Mouse (Mus musculus): ENCODE results near the gene Triml1.

Gene Triml1

GRCm38 (mm10) chr8:43141386-43141785, at the start of gene Triml1:
TSS of gene Triml1 (minus strand) at chr8:43141486.
- no peak for DNase-seq (ENCODE audit: low read depth, low spot score)

GRCm38 (mm10) chr8:43182281-43182680, 41.0 kb upstream of the Triml1 start:
- DNase-seq (ENCODE audit: low read depth, low spot score), result no peak

- no peak for DNase-seq (ENCODE audit: low read depth, low spot score)
These were observed 38.9 kb upstream of the Triml1 start, which contains the start of gene Triml2 for GRCm38 (mm10) chr8:43180054-43180690. TSS of gene Triml2 (plus strand) at chr8:43180541.

- no peak for DNase-seq (ENCODE audit: low read depth, low spot score)
These were observed 37.9 kb upstream of the Triml1 start for GRCm38 (mm10) chr8:43179189-43179588.

DNA sequence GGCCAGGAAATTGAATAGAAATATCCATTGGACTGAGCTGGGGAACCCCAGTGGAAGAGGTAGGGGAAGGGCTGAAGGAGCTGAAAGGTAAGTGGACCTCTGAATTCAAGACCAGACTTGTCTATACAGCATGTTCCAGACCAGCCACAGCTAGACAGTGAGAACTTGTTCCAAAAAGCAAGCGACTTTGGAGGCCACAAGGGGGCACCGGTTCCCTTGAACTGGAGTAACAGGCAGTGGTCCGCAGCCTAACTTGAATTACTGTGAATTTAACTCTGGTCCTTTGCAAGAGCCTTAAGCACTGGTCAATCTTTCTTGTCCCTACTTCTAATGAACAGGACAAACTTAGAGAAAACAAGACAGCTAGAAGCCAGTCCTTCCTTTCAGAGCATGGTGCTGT, 37.0 kb upstream of the Triml1 start:
- no peak for DNase-seq (ENCODE audit: low read depth, low spot score)

DNA sequence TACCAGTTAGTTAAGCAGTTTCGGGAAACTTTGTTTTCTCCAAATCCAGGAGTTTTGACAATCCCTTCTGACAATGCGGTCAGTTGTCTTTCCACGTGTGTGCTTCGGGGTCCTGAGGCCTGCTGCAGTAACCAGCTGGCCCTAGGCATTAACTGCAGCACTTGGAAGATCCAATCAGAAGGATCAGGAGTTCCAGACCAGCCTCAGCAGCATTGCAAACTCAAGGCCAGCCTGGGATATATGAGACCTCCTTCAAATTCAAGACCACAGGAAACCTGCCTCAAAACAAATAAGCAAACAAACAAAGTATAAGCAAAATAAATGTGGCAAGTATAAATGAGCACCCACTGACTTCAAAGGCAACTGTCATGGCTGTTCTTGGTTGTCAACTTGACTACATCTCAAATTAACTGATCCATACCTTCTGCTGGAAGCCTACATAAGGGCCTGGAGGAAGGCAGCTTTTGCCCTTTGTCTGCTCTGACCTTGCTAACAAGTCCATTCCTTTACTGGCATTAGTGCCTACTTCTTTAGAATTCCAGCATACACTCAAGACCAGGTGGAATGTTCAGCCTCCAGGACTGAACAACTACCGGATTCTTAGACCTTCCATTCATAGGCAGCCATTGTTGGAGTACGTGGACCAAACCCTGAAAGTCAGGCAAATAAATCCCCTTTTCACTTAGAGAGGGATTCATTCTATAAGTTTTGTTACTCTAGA, 35.6 kb upstream of the Triml1 start:
- DNase-seq (ENCODE audit: low read depth, low spot score), result no peak

- DNase-seq (ENCODE audit: low read depth, low spot score), result no peak
These were observed 28.0 kb upstream of the Triml1 start for GRCm38 (mm10) chr8:43169249-43169755.

DNA sequence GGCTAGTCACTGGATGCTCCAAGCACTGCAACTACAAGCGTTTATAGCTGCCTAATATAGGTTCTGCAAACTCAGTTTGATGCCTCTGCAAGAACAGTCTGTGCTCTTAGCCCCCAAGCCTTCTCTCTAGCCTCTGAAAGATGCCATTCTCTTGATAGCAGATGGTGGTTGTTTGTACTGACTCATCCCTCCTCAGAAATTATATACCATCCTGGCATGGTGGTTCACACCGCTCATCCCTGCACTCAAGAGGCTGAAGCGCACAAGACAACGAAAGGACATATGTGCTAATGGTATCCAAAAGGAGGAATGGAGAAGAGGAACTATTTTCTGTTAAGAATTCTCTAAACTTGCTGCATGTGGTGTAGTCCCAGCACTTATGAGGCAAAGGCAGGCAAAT, 26.8 kb upstream of the Triml1 start:
- DNase-seq (ENCODE audit: low read depth, low spot score), result no peak

GRCm38 (mm10) chr8:43164453-43164852, 23.2 kb upstream of the Triml1 start:
- DNase-seq (ENCODE audit: low read depth, low spot score), result no peak

- no peak for DNase-seq (ENCODE audit: low read depth, low spot score)
These were observed 22.0 kb upstream of the Triml1 start for GRCm38 (mm10) chr8:43163255-43163654.

DNA sequence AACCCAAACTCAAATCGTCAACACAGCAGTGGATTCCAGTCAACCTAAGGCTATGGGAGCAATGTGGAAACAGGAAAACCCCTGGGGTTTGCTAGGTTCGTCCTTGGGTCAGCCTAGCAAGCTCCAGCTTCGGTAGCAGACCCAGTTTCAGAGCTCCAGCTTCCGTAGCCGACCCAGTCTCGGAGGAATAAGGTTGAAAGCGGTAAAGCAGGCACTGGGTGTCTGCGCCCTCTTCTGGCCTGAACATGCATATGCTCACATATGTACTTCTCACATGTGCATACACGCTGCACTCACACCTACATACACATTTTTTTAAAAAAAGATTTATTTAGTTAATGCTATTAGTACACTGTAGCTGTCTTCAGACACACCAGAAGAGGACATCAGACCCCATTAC, 8.0 kb upstream of the Triml1 start:
- no peak for DNase-seq (ENCODE audit: low read depth, low spot score)

DNA sequence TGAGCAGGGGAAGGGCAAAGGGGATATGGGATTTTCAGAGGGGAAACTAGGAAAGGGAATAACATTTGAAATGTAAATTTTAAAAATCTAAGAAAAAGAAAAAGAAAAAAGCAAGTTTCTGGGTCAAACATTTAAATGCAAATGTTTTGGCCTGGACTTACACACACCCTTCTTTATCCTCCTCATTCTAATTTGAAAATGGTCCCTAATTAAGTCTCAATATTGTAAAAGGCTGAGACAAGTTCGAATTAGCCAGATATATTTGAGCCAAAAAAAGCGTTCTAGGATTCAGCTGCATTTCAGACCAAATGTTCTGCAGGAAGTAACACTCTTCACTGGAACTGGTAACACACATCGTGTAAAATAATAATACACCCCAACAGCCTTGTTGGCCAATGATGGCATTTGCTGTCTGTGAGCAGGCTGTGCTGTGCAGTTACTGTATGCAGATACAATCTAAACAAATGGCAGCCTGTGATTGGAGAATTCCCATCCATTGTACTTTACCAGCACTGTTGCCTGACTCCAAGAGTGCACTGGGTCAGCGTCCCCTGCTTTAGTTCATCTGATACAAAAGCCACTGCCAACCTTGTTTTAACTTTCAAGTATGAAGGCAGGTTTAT, 30.0 kb downstream of the Triml1 start:
- DNase-seq (ENCODE audit: low read depth, low spot score), result no peak

Data from 3T3-L1 (cell line).